Mouse (Mus musculus) neural tube, embryonic 11.5 days (tissue): ENCODE data around the gene Fbxo40. TPM values are rescaled to one million over a fixed set of nuclear protein-coding genes. Genes with fewer than 3 reads are reported as not detected.

Experiments used
- ATAC-seq: fragments of 200-750 bp; cut with Nextera tagmentation; 2 replicates; pipeline ENCODE4 v1.8.0; 2017; ENCODE audit warnings: moderate number of reproducible peaks, mild to moderate bottlenecking, moderate TSS enrichment, moderate library complexity; ENCODE audit not compliant: insufficient read depth, low FRiP score, low TSS enrichment
- DNase-seq: peaks from one replicate; pipeline ENCODE4 v3.0.0-alpha.2; 2015; ENCODE audit warnings: low spot score
- H3K27ac ChIP-seq: fragments of 300-500 bp; sonication (generic); 2 replicates; pipeline ENCODE4 v1.5.1; 2014; ENCODE audit warnings: low read depth, mild to moderate bottlenecking, low read length
- H3K27me3 ChIP-seq: fragments of 300-500 bp; sonication (generic); 2 replicates; pipeline ENCODE4 v1.6.1; 2014; ENCODE audit warnings: mild to moderate bottlenecking, low read length, mixed read lengths; ENCODE audit not compliant: control insufficient read depth, insufficient read depth
- H3K36me3 ChIP-seq: fragments of 300-500 bp; sonication (generic); 2 replicates; pipeline ENCODE4 v1.6.1; 2014; ENCODE audit warnings: mild to moderate bottlenecking, low read length, moderate library complexity, mixed read lengths; ENCODE audit not compliant: control insufficient read depth, insufficient read depth
- H3K4me1 ChIP-seq: fragments of 300-500 bp; sonication (generic); 2 replicates; pipeline ENCODE4 v1.6.1; 2014; ENCODE audit warnings: low read length, mixed read lengths; ENCODE audit not compliant: control insufficient read depth, insufficient read depth
- H3K4me2 ChIP-seq: fragments of 300-500 bp; sonication (generic); 2 replicates; pipeline ENCODE4 v1.6.1; 2014; ENCODE audit warnings: low read depth, mild to moderate bottlenecking, moderate library complexity
- H3K4me3 ChIP-seq: fragments of 300-500 bp; sonication (generic); 2 replicates; pipeline ENCODE4 v1.5.1; 2014; ENCODE audit warnings: low read depth, low read length
- H3K9ac ChIP-seq: fragments of 300-500 bp; sonication (generic); 2 replicates; pipeline ENCODE4 v1.6.1; 2014; ENCODE audit warnings: mild to moderate bottlenecking, low read length
- H3K9me3 ChIP-seq: fragments of 300-500 bp; sonication (generic); 2 replicates; pipeline ENCODE4 v1.6.1; 2016; ENCODE audit warnings: low read length; ENCODE audit not compliant: control insufficient read depth
- WGBS: fragments of 180-500 bp; shearing (Covaris S2); extraction: QIAGEN DNeasy Blood & Tissue Kit; methylation state at CpG from one replicate; pipeline ENCODE4 v1.1.7; 2014; 5-methylcytosine and 5-hydroxymethylcytosine counted together
- polyA plus RNA-seq: library from polyadenylated mRNA; unstranded; fragments of >200 nt; fragmentation: Nextera tagmentation; extraction: Ambion mirVana; gene quantifications from 2 replicates; pipeline ENCODE4 v1.2.1, GENCODE M21; 2014

The Fbxo40 gene
- polyA plus RNA-seq, 1 experiment from 2014 or later = 0.29 TPM

DNA sequence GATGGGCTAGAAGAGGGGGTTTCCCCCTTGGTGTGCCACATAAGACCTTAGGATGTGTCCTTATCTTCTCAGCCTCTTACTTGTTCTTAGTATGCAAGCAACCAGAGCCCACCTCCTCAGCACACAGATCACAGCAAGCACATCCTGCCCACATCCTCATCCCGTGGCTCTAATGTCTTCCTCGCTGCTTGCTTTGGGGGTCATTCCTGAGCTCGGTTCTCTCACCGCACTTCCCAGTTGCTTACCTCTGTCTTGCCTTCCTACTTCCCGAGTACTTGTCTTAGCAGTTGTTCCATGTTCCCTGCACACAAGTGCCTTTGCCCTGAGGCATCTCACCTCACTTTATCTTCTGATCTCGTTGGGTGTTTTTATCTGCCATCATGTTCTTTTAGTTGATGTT is 68.3 kb downstream of the Fbxo40 start:
- WGBS = 92% methylated on average over 6 of the region's 6 CpGs
- Histone ChIP-seq H3K9me3 (no peaks in the 10 kb centered on the region), H3K36me3 (peaks cover 8% of the 10 kb centered on the region; the same call in 1 of the 2 replicates), H3K4me1 (no peaks in the 10 kb centered on the region), H3K4me2 (no peak overlapping the region), H3K9ac (no peak overlapping the region), H3K4me3 (no peak overlapping the region), H3K27me3 (no peaks in the 10 kb centered on the region), H3K27ac (no peak overlapping the region)
- no peak for ATAC-seq
- DNase-seq = no peak

DNA sequence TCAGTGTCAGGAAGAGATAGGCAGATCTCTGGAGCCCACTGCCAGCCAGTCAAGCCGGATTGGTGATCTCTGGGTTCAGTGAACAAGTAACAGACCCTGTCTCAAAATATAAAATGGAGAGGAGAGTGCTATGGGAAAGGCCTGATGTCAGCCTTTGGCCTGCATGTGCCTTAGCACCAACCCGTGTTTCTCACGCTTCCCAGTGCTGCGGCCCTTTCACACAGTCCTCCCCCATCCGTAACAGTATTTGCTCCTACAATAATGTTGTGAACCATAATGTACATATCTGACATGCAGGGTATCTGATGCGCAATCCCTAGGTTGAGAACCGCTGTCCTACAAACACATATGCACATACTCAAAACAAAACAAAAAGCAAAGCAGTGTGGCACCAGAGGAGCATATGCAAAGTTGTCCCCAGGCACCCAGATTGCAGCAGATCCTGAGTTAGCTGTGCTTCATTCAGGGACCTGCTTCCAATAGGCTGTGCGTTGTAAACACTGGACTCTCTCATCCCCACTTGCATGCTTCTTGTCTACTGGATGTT is 69.1 kb downstream of the Fbxo40 start:
- 92% methylated on average over 8 of the region's 8 CpGs for whole genome bisulfite sequencing
- Histone ChIP-seq H3K36me3 (peaks cover 8% of the 10 kb centered on the region; the same call in 1 of the 2 replicates), H3K9me3 (no peaks in the 10 kb centered on the region), H3K27me3 (no peaks in the 10 kb centered on the region), H3K4me3 (no peak overlapping the region), H3K9ac (no peak overlapping the region), H3K4me2 (no peak overlapping the region), H3K27ac (no peak overlapping the region), H3K4me1 (no peaks in the 10 kb centered on the region)
- DNase-seq (no peak), ATAC-seq (no peak)

DNA sequence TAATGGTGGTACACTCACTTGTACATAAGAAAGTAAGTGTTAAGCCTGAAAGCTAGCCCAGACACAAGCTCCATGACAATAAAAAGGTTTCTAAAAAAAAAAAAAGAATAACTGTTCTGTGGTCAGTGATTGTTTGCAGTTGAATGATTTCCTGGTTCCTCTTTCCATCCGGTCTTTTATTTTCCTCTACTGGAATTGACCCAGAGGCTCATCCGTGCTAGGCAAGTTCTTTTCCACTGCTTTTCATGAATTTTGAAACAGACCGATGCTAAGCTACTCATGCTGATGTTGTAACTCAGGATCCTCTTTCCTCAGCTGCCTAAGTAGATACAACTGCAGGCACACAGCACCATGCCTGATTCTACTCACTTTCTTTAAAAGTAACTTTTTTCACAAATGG is 69.9 kb downstream of the Fbxo40 start:
- H3K36me3 ChIP-seq = peaks cover 5% of the 10 kb centered on the region; the same call in 1 of the 2 replicates
- no peak for ATAC-seq
- H3K27ac ChIP-seq = no peak overlapping the region
- no peaks in the 10 kb centered on the region for H3K9me3 ChIP-seq
- WGBS = 90% methylated on average over 3 of the region's 3 CpGs
- no peak for DNase-seq
- H3K27me3 ChIP-seq = no peaks in the 10 kb centered on the region
- no peak overlapping the region for H3K4me2 ChIP-seq
- no peak overlapping the region for H3K4me3 ChIP-seq
- no peak overlapping the region for H3K9ac ChIP-seq
- H3K4me1 ChIP-seq = no peaks in the 10 kb centered on the region

DNA sequence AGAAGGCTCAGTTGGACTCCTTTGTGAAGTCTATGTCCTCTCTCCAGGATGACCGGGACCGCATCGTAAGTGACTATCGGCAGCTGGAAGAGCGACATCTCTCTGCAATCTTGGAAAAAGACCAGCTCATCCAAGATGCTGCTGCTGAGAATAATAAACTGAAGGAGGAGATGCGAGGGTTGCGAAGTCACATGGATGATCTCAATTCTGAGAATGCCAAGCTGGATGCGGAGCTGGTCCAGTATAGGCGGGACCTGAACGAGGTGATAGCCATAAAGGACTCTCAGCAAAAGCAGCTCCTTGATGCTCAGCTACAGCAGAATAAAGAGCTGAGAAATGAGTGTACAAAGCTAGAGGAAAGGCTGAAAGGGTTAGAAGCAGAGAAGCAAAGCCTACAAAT is 71.8 kb downstream of the Fbxo40 start:
- Histone ChIP-seq H3K36me3 (peaks cover 5% of the 10 kb centered on the region; the same call in 1 of the 2 replicates), H3K4me3 (no peak overlapping the region), H3K4me1 (no peaks in the 10 kb centered on the region), H3K27me3 (no peaks in the 10 kb centered on the region), H3K9ac (no peak overlapping the region), H3K4me2 (no peak overlapping the region), H3K27ac (no peak overlapping the region), H3K9me3 (no peaks in the 10 kb centered on the region)
- no peak for ATAC-seq
- DNase-seq = no peak
- 93% methylated on average over 10 of the region's 10 CpGs for WGBS

DNA sequence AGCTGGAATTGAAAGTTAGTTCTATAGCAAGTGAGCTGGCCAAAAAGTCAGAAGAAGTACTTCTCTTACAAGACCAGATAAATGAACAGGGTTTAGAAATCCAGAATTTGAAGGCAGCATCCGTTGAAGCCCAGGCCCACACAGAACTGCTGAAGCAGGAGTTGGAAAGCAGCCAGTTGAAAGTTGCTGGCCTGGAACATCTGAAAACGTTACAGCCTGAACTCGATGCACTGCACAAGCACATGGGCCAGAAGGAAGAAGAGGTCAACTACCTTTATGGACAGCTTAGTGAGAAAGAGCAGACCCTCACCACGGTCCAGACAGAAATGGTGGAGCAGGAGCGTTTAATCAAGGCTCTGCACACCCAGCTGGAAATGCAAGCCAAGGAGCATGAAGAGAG is 76.1 kb downstream of the Fbxo40 start:
- Histone ChIP-seq H3K9ac (no peak overlapping the region), H3K27me3 (no peaks in the 10 kb centered on the region), H3K9me3 (no peaks in the 10 kb centered on the region), H3K27ac (no peak overlapping the region), H3K4me1 (no peaks in the 10 kb centered on the region), H3K4me3 (no peak overlapping the region), H3K36me3 (peaks cover 8% of the 10 kb centered on the region), H3K4me2 (no peak overlapping the region)
- DNase-seq = no peak
- WGBS = 92% methylated on average over 5 of the region's 5 CpGs
- no peak for ATAC-seq

Other genes starting within 250 kb of the Fbxo40 start
- gene Slc15a2, start 205.5 kb downstream of the Fbxo40 start, polyA plus RNA-seq = 2.6 and 3.7 TPM in 2 replicates
- gene Iqcb1, start 162.1 kb downstream of the Fbxo40 start, polyA plus RNA-seq = 63.6 and 66.2 TPM in 2 replicates
- gene Eaf2, start 115.5 kb downstream of the Fbxo40 start, polyA plus RNA-seq = 0.76 and 1.2 TPM in 2 replicates
- 74.2 and 79.3 TPM in 2 replicates for gene Golgb1, start 115.3 kb downstream of the Fbxo40 start, polyA plus RNA-seq
- 1.0 and 1.2 TPM in 2 replicates for gene Hcls1, start 55.5 kb downstream of the Fbxo40 start, polyA plus RNA-seq
- gene Polq, start 21.3 kb upstream of the Fbxo40 start, polyA plus RNA-seq = 9.7 and 10.4 TPM in 2 replicates